Mouse (Mus musculus) kidney, postnatal 10 days (tissue): ENCODE results near the gene Spns3.
"Not testable (repeated sequence)": the region's sequence is repeated elsewhere in the genome, so short reads cannot be mapped to it uniquely, and the experiment has no call there.

Experiments
- DNase-seq: peaks from one replicate; pipeline ENCODE4 v3.0.0; 2021; ENCODE audit warnings: mixed read lengths

Spns3 gene

DNA sequence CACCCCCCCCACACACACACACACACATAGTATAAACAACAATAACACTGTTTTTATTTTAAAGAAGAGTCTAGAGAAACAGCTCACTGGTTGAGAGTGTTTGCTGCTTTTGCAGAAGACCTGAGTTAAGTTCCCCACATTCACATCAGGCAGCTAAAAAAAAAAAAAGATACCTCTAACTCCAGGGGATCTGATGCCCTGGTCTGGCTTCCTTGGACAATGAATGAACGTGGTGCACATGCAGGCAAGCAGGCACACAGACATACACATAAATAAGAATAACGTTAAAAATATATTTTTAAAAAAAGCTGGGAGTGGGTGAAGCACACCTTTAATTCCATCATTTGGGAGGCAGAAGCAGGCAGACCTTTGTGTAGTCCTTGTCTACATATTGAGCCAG, 6.6 kb upstream of the Spns3 start:
- DNase-seq, result no peak

DNA sequence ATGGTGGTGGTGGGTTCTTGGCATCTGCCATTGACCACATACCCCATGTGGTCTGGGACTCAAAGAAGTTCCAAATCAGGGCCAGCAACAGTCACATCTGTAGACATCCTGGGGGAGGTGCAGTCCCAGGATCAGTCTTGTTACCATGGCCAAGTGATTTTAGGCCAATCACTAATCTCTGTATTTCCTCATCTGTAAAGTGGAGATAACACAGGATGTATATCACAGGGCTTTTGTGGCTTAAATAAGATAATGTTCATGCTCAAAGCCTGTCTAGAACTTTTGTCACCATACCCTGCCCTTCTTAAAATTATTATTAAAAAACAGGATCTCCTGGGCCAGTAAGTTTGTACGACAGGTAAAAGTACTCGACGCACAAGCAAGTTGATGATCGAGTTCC, 6.2 kb upstream of the Spns3 start:
- no peak for DNase-seq

DNA sequence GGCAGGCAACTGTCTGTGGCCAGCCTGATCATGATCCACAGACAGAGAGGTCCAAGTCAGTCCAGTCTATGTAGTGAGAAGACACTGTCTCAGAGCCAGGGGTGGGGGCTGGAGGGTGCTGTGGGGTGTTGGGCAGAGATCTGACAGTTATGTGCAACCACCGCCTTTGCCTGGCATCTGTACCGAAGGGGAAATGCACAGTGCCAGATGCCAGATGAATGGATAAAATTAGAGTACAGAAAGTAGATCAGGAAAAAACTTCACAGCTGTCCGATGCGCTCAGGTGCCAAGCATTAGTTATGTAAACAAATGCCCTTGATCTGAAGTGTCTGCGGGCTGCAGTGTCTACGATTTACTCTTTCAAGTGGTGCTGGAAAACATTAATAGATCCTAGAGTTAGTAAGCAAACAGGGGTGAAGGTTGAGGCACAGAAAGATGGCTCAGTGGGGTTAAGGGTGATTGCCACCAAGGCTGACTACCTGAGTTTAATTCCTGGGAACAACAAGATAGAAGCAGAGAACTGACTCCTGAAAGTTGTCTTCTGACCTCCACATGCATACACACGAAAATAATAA, 1.3 kb upstream of the Spns3 start:
- DNase-seq, result no peak

DNA sequence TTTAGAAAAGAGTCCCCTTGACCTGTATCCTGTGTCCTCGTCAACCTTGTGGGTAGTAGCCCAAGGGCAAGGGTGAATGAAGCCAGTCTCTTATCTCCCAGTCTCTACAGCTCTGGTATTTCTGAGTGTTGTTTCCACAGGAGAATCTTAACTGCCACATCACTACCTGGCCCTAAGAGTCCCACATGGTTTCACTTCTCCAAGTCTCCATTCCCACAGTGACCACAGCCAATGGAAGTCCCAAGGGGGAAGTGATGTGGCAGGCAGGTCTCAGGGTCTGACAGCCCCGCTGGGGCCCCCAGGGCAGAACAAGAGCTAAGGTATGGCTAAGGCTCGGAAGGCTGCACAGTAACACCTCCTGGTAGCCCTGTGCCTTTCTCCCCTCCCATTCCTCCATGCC, 3.1 kb downstream of the Spns3 start:
- no peak for DNase-seq

DNA sequence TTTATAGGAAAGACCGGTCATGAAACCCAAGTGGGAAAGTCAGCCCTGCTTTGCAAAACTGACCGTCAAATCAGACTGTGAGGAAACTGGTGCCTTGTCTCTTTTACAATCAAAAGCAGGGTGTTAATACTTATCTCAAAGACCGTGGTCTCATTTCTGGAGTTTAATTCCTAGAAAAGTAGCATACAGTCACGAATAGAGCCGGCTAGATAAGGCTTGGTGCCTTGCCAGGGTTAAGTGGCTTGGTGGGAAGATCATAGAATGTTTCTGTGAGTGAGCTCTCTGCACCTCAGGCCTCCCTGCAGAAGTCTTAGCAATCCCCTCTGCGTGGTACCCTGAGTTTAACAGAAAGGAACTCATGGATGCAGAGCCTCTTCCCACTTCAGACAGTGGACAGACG, 5.6 kb downstream of the Spns3 start:
- DNase-seq, result no peak

DNA sequence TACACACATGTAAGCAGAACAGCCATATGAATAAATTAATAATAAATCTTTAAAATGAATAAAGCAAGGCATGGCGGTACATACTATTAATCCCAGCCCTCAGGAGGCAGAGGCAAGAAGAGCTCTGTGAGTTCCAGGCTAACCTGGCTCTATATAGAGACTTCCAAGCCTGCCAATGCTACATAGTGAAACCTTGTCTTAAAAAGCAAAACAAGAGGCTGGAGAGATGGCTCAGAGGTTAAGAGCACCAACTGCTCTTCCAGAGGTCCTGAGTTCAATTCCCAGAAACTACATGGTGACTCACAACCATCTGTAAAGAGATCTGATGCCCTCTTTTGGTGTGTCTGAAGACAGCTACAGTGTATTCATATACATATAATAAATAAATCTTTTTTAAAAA, 6.6 kb downstream of the Spns3 start:
- DNase-seq, result not testable (repeated sequence)

DNA sequence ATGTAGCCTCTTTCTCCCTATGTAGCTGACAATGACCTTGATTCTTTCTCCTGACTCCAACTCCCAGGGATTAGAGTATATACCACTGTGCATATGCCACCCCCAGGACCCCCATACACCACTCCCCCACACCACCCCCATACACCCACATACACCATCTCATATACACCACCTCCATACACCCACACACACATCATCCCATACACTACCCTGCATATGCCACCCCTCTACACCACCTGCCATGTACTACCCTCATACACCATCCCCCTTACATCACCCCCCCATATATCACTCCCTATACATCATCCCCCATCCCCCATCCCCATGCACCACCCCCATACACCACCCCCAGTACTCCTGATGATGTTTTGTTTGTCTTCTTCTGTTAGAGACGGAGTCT, 7.7 kb downstream of the Spns3 start:
- DNase-seq, result no peak

DNA sequence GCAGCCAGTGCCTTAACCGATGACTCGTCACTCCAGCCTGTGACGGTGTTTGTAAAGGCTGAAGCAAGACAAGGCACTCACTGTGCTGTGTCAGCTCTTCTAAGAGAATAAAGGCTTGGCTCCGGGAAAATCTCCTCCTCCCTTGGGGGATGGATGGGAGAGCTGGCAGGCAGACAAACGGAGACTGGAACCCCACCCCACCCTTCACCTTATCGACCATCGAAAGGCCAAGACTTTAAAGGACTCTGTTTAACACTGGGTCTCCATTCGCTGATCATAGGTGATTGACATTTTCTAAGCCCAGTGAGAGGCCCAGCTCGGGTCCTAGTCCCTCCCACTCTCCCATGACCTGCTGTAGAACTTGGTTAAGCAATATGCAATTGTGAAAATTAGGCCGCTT, 8.4 kb downstream of the Spns3 start:
- DNase-seq, result no peak

DNA sequence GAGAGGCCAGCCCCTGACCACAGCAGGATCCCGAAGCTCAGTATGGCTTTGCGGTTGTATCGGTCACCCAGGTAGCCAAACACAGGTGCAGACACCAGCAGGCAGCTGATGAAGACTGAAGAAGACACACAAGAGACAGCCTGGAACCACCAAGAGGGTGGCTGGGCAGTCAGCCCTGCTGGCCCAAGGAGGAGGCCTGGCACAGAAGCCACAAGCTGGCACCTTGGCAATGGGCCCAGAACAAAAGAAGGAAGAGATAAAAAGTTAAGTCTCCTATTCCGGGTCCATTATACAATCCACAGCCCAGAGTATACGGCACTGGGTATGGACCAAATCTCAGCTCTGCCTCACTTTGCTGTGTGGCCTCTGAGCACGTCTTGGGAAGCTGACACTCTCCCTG, 9.9 kb downstream of the Spns3 start:
- no peak for DNase-seq

DNA sequence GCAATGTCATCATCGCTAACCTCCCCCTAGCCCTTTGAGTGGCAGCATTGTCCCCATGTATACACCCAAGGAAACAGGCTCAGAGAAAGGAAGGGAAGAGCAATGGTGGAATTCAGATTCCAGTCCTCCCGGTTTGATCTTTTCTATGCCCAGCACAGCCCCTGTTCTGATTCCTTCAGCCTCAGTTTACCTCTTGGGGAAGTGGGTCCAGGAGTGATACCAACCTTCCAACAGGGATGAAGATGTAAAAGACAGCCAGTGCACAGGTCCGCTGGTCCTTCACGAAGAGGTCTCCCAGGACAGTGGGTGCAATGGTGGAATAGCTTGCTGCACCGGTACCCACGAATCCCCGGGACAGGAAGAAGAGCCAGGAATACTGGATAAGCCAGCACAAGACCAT, 11.5 kb downstream of the Spns3 start:
- no peak for DNase-seq

DNA sequence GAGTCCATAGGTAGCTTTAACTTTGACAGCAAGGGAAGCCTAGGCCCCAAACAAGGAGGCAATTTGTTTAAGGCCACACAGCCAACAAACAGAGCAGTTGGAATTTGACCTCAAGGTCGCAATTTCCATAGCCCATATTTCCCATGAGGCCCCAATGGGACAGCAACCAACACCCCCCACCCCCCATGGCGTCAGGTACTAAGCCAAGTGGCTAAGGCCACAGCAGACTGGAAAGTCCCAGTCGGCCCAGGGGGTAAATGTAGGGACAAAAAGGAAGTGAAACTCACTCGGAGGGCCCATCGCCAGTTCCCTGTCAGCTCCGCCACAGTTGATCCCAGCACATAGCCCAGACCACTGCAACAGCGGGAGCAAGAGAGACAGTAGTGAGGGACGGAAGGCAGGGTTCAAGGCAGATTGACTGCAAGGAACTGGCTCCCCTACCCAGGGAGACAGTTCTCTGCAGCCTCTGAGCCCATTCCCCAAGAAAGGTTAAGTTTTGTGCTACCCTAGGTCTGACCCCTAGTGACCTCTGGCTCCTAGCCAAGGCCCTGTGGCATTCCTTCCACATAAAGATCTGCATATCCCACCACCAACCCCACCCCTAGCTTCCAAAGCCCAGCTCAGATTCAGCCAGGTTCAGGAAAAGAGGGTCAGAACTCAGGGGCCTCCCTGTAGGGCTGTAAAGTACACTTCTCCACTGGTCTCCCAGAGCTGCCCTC, 12.1 kb downstream of the Spns3 start:
- peak; percentile 67 for DNase-seq

DNA sequence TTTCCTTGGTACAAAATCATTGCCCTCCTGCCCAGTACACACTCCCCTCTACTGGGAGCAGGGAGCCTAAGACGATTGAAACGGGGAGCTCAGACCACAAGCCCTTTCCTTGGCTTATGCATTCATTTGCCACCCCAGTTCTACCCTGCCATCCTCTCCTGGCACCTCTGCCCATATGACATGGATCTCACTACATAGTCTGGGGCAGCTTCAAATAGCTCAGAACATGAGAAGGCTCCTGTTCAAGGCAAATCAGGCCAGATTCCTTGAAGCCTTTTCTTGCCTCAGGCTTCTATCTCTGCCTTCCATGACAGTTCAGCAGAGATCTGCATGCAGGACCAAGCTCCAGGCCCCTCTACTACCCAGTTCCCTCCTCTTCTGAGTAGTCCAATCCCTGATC, 12.8 kb downstream of the Spns3 start:
- DNase-seq, result no peak

DNA sequence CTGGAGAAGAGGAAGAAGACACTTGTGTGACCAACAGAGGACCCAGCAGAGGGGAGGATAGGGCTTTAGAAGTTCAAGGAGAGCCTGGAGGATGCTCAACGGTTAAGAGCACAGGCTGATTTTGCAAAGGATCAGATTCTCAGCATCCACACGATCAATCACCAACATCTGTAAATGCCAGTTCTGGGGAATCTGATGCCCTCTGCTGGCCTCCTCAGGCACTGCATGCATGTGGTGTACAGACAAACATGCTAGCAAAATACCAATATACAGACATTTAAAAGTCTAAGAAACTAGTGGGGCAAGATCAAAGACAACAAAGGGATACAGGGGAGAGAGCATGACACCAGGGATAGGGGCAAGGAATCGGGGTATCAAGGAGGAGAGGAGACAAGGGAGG, 14.8 kb downstream of the Spns3 start:
- DNase-seq, result peak; percentile 33

DNA sequence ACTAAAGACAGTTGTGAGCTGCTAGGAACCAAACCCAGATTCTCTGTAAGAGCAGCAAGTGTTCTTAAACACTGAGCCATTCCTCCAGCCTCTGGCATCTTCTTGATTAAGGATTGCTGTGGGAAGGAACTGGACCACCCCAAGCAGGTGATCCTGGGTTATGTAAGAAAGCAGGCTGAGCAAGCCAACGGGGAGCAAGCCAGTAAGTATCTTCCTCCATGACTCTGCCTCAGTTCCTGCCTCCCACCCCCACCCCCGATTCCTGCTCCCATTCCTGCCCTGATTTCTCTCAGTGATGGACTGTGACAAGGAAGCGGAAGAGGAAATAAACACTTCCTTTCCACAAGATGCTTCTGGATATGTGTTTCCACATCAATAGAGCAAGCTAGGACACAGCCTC, 17.4 kb downstream of the Spns3 start:
- DNase-seq, result no peak

DNA sequence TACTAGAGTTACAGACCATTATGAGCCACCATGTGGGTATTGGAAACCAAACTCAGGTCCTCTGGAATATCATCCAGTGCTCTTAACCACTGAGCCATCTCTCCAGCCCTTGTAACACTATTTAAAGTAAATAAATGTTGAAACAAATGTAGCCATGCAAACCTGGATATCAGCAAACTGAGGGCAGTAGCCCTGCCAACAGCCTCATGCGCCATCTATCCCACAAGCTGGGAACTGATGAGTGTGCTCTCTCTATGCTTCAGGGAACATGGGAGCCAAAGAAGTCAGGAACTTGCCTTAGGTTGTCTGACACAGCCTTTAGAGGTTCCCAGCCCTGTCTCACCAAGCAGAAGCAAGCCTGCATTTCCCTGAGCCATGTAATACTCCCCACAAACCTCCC, 18.7 kb downstream of the Spns3 start:
- peak; percentile 36 for DNase-seq

DNA sequence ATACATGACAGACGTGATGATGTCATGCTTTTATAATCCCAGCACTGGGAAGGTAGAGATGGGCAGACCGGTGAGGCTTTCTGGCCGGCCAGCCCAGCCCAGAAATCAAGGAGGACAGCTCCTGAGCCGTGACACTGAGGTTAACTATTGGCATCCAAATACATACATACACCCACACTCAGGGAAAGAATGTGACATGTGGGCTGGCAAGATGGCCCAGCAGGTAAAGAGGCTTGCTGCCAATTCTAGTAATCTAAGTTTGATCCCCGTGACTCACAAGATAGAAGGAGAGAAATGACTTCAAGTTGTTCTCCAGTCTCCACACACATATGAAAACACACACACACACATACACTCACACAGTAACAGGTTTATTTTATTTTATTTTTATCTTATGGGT, 19.2 kb downstream of the Spns3 start:
- DNase-seq, result no peak

DNA sequence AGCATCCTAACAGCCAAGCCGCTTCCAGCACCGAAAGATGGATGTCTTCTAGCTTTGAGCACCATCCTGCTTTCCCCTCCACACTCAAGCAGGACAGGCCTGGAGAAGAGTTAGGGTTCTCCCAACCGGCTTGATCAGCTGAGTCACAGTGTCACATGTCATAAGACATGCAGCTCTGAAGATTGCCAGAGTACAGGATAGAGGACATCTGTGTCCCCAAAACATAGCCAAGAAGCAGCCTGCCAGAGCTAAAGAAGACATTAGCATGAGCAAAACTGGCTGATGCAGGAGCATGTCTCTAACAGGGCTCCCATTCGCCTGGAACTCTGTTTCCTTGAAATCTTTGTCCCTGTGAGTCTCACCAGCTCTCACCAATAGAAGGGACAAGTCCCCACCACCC, 24.1 kb downstream of the Spns3 start:
- no peak for DNase-seq

DNA sequence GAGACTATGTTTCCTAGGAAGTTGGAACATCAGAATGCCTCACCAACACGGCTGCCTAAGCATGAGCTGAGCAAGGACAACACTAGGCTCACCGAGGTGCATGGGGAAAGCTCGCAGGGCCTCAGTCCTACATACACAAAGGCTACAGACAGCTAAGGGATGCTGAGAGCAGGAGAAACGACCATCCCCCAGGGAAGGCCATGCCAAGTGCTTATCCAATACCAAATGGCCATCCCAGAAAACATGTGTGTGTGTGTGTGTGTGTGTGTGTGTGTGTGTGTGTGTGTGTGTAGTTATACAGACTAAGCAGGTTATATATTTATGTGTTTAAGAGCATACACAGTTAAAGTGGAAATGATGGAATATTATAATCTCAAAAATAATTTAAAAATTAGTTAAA, 26.6 kb downstream of the Spns3 start:
- DNase-seq, result no peak

DNA sequence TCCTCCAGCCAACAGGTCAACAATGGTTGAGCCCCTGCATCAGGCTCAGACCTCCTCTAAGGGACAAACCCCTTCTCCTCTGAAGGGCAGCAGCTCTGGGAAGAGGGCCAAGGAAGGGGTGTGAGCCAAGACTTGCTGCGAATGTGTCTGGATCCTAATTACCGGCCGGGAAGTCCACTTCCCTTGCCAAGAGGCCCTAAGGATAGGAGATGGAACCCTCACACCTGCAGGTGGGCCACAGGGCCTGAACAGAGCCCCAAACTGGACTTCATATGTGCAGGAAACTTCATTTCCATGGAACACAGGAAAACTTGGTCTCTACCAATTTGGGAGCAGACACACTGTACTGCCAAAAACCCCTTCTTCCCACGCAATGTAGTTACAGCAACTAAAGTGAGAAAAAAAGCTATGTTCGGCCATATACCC, 27.7 kb downstream of the Spns3 start:
- DNase-seq, result peak; percentile 75

DNA sequence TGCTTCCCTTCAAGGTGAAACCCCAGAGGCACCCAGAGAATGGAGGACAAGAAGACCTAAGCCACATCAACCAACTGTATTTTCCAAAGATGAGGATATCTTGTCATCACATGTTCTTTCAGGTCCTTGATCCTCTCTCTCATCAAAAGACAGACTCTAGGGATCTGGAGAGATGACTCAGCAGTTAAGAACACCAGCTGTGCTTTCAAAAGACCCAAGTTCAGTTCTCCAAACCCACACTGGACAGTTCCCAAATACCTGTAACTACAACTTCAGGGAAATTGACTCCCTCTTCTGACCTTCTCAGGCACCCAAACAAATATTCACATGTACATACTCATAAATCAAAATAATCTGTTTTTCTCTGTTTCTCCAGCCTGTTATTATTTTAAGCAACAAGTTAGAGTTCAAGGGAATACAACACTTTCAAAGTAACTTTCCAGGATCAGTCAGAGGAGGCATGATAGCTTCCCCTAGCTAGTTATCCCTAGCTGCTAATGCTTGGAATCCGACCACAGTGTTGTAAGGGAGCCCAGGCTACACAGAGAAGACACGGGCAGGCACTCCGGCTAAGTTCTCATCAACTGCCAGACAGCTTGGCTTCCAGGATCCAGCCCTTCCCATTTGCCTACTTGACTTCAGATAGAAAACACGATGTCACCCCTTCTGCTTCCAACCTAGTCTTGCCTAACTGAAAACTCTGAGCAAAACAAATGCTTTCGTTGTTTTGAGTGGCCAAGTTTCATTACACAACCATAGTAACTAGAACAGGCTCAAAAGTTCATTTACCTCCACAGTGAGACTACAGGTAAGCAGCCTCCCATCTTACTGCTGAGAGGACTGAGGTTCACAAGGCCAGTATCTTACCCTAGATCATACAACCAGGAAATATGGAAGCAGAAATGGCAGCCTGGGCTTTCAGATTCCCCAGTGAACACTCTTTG, 28.4 kb downstream of the Spns3 start:
- DNase-seq, result no peak

DNA sequence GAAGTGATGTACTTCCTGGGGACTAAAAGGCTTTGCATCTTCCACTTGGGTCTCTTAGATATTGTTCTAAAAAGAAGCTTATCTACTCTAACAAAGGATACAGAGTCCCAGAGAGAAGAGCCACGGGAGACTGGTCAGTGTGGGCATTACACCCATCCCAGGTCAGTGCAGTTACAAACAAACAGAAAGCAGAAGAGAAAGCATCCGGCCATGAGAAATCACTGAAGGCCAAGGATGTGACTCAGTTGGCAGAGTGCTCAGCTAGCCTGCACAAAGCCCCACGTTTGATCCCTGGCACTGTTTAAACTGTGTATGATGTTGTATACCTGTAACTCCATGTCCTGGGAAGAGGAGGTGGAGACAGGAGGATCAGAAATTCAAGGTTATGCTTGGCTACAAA, 30.4 kb downstream of the Spns3 start:
- no peak for DNase-seq

DNA sequence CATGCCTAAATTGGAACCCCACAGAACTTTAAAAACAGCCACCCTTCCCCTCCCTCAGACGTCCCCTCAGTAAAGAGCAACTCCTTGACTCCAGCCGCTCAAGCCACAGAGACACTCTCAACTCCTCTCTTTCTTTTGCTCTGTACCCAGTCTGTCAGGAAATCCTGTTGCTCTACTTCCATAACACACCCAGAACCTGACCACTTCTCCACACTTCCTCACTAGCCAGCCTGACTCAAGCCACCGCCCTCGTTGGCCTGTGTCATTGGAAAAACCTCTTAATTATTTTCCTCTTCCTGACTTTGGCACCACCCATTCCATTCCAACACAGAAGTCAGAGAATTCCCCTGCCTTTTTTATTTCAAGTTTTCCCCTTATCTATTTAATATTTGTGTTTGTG, 31.1 kb downstream of the Spns3 start:
- no peak for DNase-seq

DNA sequence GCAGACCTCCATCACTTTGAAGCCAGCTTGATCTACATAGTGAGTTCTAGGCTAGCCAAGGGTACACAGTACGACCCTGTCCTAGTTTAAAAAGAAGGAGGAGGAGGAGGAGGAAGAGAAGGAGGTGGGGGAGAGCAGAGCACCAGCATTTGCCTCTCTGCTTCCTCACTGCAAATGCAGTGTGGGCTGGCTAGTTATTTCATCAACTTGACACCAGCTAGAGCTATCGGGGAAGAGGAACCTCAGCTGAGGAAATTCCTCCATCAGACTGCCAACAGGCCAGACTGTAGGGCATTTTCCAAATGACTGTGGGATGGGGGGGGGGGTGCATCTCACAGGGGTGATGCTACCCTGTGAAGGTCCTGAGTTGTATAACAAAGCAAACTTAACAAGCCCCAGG, 31.9 kb downstream of the Spns3 start:
- DNase-seq, result no peak

DNA sequence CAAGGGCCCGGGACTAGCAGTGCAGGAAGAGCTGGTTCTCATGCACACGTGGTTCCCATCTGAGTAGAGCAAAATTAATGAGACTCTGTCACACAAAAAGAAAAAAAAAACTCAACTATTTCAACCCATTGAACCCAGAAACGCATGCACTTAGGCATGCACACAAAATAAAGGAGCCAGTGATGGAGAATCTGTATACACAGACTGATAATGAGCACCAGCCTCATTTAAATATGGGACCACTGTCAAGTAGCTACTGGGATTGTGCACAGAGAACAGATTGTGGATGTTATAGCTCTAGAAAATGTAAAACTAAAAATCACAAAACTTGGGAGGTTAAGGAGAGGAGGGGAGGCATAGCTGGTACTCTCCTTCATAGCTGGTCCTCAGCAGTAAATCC, 35.3 kb downstream of the Spns3 start:
- DNase-seq, result no peak
